Mouse (Mus musculus) E14TG2a.4 (cell line): Measurements from ENCODE around the gene Snx32.

Experiments used
- CTCF ChIP-seq: conservative IDR thresholded peaks from 2 replicates; pipeline ENCODE4 v1.5.1; 2014; ENCODE audit warnings: low read length
- NANOG ChIP-seq: IDR thresholded peaks from 2 replicates; pipeline ENCODE4 v1.6.1; 2014; ENCODE audit warnings: borderline replicate concordance, low read length, mixed read lengths
- POU5F1 ChIP-seq: IDR thresholded peaks from 2 replicates; pipeline ENCODE4 v1.6.1; 2014; ENCODE audit warnings: low read length, borderline replicate concordance

DNA sequence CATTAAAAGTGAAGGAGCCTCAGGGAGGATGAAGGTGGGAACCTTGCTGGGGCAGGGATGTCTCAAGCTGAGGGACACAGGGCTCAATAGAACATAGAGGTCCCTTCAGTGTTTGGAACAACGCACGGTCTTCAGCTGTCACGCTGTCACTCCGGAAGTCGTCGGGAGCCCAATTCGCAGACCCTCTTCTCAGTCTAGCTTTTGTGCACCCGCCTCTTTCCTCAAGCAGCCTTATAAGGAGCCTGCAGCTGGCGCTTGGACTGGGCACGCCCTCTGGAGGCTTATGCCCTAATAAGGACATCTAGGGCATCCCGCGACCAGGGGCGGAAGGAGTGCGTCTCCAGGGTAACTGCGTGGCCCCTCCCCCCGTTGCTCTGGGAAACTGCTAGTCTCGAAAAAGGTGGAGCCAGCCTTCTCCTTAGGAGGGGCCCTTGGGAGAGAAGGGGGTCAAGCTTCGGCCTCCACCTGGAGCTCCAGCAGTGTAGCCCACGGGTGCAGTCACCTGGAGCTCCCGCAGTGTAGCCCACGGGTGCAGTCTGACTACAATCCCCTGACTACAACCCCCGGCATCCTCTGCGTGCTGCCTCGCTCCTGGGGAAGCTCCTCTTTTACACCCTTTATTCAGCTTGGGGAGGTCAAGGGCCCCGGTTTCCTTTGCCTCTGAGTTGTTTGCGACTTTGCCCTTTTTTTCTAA lies 21.3 kb downstream of the Snx32 start:
- no peak for TF ChIP-seq CTCF
- TF ChIP-seq NANOG = no peak
- no peak for TF ChIP-seq POU5F1
